Mouse (Mus musculus) midbrain, embryonic 12.5 days (tissue): ENCODE results near the gene Ywhag. TPM values are rescaled to one million over a fixed set of nuclear protein-coding genes. Genes with fewer than 3 reads are reported as not detected.
A peak's percentile ranks its signal among the peaks of the same experiment; 100 is the strongest.

ENCODE experiments used
- ATAC-seq: fragments of 200-750 bp; cut with Nextera tagmentation; 2 replicates; pipeline ENCODE4 v1.8.0; 2017; ENCODE audit warnings: low read depth, moderate TSS enrichment, moderate library complexity; ENCODE audit not compliant: low FRiP score
- H3K27ac ChIP-seq: fragments of 300-500 bp; sonication (generic); replicated peaks from 2 replicates; pipeline ENCODE4 v1.5.1; 2016; ENCODE audit warnings: mild to moderate bottlenecking
- H3K27me3 ChIP-seq: fragments of 300-500 bp; sonication (generic); 2 replicates; pipeline ENCODE4 v1.6.1; 2016; ENCODE audit warnings: mild to moderate bottlenecking
- H3K36me3 ChIP-seq: fragments of 300-500 bp; sonication (generic); 2 replicates; pipeline ENCODE4 v1.6.1; 2016
- H3K4me1 ChIP-seq: fragments of 300-500 bp; sonication (generic); 2 replicates; pipeline ENCODE4 v1.6.1; 2016
- H3K4me2 ChIP-seq: fragments of 300-500 bp; sonication (generic); replicated peaks from 2 replicates; pipeline ENCODE4 v1.6.1; 2016; ENCODE audit warnings: mild to moderate bottlenecking, moderate library complexity
- H3K4me3 ChIP-seq: fragments of 300-500 bp; sonication (generic); 2 replicates; pipeline ENCODE4 v1.5.1; 2016; ENCODE audit warnings: mild to moderate bottlenecking
- H3K9ac ChIP-seq: fragments of 300-500 bp; sonication (generic); replicated peaks from 2 replicates; pipeline ENCODE4 v1.6.1; 2016; ENCODE audit warnings: mild to moderate bottlenecking, moderate library complexity
- H3K9me3 ChIP-seq: fragments of 300-500 bp; sonication (generic); 2 replicates; pipeline ENCODE4 v1.6.1; 2016; ENCODE audit warnings: mild to moderate bottlenecking
- WGBS: fragments of 180-500 bp; shearing (Covaris S2); methylation state at CpG from one replicate; pipeline ENCODE4 v1.1.7; 2016; 5-methylcytosine and 5-hydroxymethylcytosine counted together
- polyA plus RNA-seq: library from polyadenylated mRNA; unstranded; fragments of >200 nt; fragmentation: Nextera tagmentation; extraction: Ambion mirVana; gene quantifications from 2 replicates; pipeline ENCODE4 v1.2.1, GENCODE M21; 2016

Ywhag gene
- polyA plus RNA-seq, 1 experiment from 2014 or later = 457 TPM

DNA sequence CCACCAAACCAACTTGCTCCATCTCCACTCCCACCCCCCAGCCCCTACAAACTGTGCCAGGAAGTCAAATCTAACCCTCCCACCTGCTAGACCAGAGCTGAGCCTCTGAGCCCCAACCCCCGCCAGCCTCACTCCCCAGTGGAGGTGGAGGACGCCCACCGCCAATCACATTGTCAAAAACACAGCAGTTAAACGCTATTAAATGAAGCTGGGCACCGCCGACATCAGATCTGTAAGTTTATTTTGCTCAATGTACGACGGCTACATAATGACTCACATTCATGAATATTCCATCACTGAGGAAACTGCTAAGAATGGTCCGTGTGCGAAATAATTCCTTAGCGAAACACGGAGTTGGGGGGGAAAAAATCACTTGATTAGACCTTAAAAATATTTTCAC lies 26.2 kb downstream of the Ywhag start:
- ATAC-seq = no peak
- H3K9ac ChIP-seq = no peak overlapping the region
- no peak overlapping the region for H3K4me2 ChIP-seq
- no peak overlapping the region for H3K27ac ChIP-seq
- no peaks in the 10 kb centered on the region for H3K27me3 ChIP-seq
- H3K9me3 ChIP-seq = no peaks in the 10 kb centered on the region
- H3K4me1 ChIP-seq = peaks cover 27% of the 10 kb centered on the region
- no peak overlapping the region for H3K4me3 ChIP-seq
- H3K36me3 ChIP-seq = peaks cover 65% of the 10 kb centered on the region
- 84% methylated on average over 12 of the region's 12 CpGs for WGBS

DNA sequence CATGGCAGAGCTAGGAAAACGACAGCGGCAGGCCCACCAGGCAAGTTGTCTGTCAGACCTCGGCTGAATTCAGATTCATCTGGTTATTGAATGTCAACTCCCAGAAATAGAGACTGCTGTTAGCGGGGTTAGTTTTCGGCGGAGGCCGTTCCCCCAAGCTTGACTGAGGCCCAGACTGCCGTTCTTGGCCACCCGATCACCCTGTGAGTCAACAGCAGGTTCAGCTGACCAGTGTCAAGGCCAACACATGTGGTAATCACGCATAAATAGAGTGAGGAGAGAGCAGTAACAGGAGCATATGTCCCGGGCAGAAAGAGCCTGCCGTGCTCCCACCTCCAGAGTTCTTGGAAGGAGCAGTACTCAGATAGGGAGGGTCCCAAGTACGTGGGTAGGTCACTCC lies 27.2 kb downstream of the Ywhag start:
- peaks cover 31% of the 10 kb centered on the region for H3K4me1 ChIP-seq
- H3K4me3 ChIP-seq = no peak overlapping the region
- no peaks in the 10 kb centered on the region for H3K27me3 ChIP-seq
- 87% methylated on average over 13 of the region's 13 CpGs for WGBS
- no peak overlapping the region for H3K4me2 ChIP-seq
- H3K27ac ChIP-seq = no peak overlapping the region
- H3K9ac ChIP-seq = no peak overlapping the region
- no peaks in the 10 kb centered on the region for H3K9me3 ChIP-seq
- peaks cover 58% of the 10 kb centered on the region for H3K36me3 ChIP-seq
- ATAC-seq = no peak

DNA sequence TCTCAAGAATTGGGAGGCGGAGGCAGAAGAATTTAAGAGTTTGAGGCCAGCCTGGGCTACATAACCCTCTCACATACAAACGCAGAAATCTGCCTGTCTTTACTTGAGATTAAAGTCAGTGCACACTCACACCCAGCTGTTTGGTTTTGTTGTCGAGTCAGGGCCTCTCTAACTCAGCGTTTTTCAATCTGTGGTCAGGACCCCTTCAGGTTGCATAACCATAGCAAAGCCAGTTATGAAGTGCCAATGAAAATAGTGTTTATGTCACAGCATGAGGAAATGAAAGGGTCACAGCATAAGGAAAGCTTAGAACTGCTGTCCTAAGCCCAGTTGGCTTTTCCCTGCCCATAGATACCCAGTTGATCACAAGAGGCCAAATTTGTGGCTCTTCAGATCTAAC lies 27.6 kb downstream of the Ywhag start:
- no peak overlapping the region for H3K9ac ChIP-seq
- no peak overlapping the region for H3K4me2 ChIP-seq
- no peak overlapping the region for H3K27ac ChIP-seq
- peaks cover 54% of the 10 kb centered on the region for H3K36me3 ChIP-seq
- no peak for ATAC-seq
- H3K4me3 ChIP-seq = no peak overlapping the region
- WGBS = 89% methylated on average over 4 of the region's 4 CpGs
- no peaks in the 10 kb centered on the region for H3K27me3 ChIP-seq
- H3K4me1 ChIP-seq = peaks cover 31% of the 10 kb centered on the region
- H3K9me3 ChIP-seq = no peaks in the 10 kb centered on the region

DNA sequence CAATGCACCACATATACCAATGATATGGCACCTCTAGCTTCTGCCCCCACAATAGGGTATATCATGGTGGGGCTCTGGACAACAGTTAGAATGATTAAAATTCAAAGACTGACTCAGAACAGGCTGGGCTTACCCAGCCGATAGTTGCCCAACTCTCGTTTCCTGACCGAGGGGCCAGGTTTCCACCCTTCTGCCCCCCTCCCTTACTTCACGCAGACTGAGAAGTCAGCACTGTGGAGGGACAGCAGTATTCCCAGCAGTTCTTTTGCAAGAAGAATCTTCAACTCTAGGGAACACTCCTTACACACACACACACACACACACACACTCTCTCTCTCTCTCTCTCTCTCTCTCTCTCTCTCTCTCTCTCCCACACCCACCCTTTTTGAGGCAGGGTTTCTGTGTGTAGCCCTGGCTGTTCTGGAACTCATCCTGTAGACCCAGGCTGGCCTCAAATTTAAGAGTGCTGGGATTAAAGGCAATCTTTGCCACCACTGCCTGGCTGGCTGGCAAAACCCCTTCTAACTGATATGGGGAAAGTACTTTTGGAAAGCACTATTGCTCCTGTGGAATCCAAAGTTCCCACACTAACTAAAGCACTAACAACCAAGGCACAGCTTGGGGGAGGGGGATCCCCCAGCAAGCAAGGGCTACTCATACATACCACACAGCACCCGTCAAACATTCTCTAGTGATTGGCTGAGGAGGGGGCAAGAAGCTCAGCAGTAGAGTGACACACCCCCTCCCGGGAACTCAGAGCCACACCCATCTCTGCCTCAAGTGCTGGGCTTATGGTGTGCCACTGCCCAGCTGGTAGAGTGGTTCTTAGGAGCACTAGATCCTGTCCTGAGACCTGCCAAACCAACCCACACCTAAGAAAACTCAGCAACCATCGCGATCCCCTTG lies 28.8 kb downstream of the Ywhag start:
- H3K4me1 ChIP-seq = peaks cover 31% of the 10 kb centered on the region
- no peak overlapping the region for H3K4me2 ChIP-seq
- H3K27me3 ChIP-seq = no peaks in the 10 kb centered on the region
- no peak for ATAC-seq
- 59% methylated on average over 8 of the region's 8 CpGs for WGBS
- H3K9me3 ChIP-seq = no peaks in the 10 kb centered on the region
- H3K9ac ChIP-seq = no peak overlapping the region
- H3K36me3 ChIP-seq = peaks cover 42% of the 10 kb centered on the region
- no peak overlapping the region; the same call in 1 of the 2 replicates for H3K27ac ChIP-seq
- no peak overlapping the region for H3K4me3 ChIP-seq

DNA sequence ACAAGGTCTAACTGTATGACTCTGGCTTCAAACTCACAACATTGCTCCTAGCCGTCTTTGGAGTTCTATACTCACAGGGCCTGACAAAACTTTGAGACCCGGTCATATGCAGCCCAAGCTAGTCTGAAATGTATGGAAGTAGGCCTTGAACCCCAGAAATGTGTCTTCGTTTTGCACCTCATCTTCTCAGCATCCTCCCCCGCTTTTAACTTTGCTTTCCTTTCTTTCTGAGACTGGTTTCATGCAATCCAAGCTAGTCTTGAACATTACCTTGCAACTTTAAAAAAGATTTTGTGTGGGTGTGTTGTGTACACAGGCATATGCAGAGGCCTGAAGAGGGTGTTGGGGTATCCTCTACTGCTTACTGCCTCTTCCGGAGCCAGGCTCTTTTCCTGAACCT lies 30.2 kb downstream of the Ywhag start:
- H3K4me3 ChIP-seq = no peak overlapping the region
- peak overlapping the region; percentile 66 for H3K4me2 ChIP-seq
- peaks cover 31% of the 10 kb centered on the region for H3K4me1 ChIP-seq
- WGBS = 66% methylated on average over 5 of the region's 5 CpGs
- no peak for ATAC-seq
- no peak overlapping the region; the same call in 1 of the 2 replicates for H3K9ac ChIP-seq
- H3K36me3 ChIP-seq = peaks cover 28% of the 10 kb centered on the region
- H3K9me3 ChIP-seq = no peaks in the 10 kb centered on the region
- H3K27ac ChIP-seq = peak overlapping the region; percentile 84
- H3K27me3 ChIP-seq = no peaks in the 10 kb centered on the region

DNA sequence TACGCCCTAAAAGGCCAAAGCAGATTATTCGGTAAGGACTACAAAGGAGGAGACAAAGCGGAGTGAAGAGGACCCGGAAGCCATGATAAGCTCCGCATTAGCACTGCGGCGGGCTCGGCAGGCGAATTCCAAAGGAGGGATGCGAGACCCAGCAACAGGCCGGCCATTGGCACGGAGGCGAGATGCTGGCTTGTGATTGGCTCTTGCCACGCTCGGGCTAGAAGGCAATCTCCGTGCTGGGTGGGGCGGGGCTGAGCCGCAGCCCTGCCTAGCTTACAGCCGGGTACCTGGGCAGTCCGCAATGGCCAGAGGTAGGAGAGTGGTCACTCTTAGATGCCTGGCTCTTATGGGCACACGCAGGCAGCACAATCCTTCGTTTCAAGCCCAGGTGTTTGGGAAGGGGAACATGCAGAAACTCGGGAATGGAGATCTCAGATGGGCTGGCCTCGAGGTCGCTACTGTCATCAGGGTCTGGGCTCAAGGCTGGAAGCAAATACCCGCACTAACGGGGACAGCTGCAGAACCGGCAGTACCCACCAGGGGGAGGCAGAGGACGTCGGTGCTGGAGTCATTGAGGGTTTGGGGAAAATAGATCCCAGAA lies 30.8 kb downstream of the Ywhag start:
- 1% methylated on average over 30 of the region's 30 CpGs for whole genome bisulfite sequencing
- Histone ChIP-seq H3K4me2 (peak overlapping the region; percentile 66), H3K9me3 (no peaks in the 10 kb centered on the region), H3K4me3 (peak overlapping the region; percentile 41), H3K27ac (peak overlapping the region; percentile 84), H3K9ac (peak overlapping the region; percentile 49), H3K36me3 (peaks cover 22% of the 10 kb centered on the region), H3K27me3 (no peaks in the 10 kb centered on the region), H3K4me1 (peaks cover 31% of the 10 kb centered on the region)
- ATAC-seq = peak; percentile 96

DNA sequence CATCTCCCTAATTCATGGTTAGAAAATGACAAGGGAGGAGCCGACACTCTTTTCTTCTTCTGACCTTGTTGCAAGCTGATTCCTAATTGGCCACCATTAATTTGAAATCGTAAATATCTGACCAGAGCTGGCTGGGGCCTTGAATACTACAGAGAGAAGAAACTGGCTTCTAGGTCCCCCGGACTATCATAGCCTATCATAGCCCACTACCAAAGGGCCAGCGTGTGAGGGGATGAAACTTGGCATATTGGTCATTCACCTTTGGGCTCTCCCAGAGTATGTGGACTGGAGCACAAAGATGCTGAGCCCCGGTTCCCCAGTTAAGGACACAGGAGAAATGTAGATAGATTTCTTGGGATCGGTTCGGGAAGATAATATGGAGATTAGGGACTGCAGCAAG lies 31.4 kb downstream of the Ywhag start:
- ATAC-seq = peak; percentile 35
- H3K4me1 ChIP-seq = peaks cover 27% of the 10 kb centered on the region

DNA sequence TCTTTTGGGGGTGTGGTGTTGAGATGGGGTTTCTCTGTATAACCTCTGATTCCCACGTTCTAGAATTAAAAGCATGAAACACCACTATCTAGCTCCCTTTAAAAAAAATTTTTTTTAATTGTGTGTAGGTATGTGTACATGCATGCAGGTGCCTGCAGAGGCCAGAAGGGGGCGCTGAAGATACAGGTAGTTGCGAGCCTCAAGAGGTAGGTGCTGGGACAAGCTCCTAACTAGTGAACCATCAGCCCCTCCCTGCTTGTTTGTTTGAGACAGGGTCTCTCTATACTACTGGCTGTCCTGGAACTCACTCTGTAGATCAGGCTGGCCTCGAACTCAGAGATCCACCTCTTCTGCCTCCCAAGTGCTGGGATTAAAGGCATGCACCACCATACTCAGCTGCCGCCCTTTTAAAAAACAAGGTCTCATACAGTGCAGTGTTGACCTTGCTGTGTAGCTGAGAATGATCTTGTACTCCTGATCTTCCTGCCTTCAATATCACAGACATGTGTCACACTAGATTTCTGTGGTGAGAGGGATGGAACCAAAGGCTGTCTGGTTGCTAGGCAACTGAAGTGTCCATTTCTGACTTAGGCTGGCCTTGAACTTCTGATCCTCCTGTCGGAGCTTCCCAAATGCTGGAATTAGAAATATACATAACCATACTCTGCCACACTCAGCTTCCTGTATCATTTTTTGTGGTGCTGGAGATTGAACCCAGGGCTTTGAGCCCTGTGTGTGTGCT lies 32.9 kb downstream of the Ywhag start:
- Histone ChIP-seq H3K4me1 (peaks cover 21% of the 10 kb centered on the region; the same call in 1 of the 2 replicates), H3K9me3 (no peaks in the 10 kb centered on the region), H3K27ac (no peak overlapping the region), H3K9ac (no peak overlapping the region), H3K36me3 (peaks cover 1% of the 10 kb centered on the region; the same call in 1 of the 2 replicates), H3K27me3 (no peaks in the 10 kb centered on the region), H3K4me3 (no peak overlapping the region), H3K4me2 (no peak overlapping the region)
- whole genome bisulfite sequencing = 70% methylated on average over 6 of the region's 6 CpGs
- ATAC-seq = no peak

More for the DNA sequence above, 31.4 kb downstream of the Ywhag start:
- H3K27me3 ChIP-seq = no peaks in the 10 kb centered on the region
- H3K9ac ChIP-seq = peak overlapping the region; percentile 49; the same call in 1 of the 2 replicates
- H3K4me3 ChIP-seq = peak overlapping the region; percentile 41
- 21% methylated on average over 7 of the region's 7 CpGs for WGBS
- H3K4me2 ChIP-seq = peak overlapping the region; percentile 66
- peak overlapping the region; percentile 84 for H3K27ac ChIP-seq
- H3K36me3 ChIP-seq = peaks cover 16% of the 10 kb centered on the region
- no peaks in the 10 kb centered on the region for H3K9me3 ChIP-seq

DNA sequence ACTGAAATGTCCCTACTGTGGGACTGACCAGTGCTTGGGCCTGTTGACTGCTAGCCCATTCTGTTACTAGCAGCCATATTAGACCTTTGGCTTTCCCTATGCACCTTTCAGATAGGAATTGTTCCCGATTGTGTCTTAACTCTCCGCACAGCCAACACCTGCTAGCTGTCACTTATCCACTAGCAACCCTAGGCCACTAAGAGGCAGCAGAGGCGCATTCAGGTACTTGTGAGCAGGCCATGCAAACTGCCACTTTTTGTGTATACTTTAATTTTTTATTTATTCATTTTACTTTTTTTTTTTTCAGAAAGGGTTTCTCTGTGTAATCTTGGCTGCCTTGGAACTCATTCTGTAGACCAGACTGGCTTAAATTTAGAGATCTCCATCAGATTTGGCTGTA lies 33.7 kb downstream of the Ywhag start:
- Histone ChIP-seq H3K4me3 (no peak overlapping the region), H3K27ac (no peak overlapping the region), H3K4me2 (no peak overlapping the region), H3K9me3 (no peaks in the 10 kb centered on the region), H3K9ac (no peak overlapping the region), H3K36me3 (no peaks in the 10 kb centered on the region), H3K4me1 (peaks cover 18% of the 10 kb centered on the region; the same call in 1 of the 2 replicates), H3K27me3 (no peaks in the 10 kb centered on the region)
- no peak for ATAC-seq
- 81% methylated on average over 3 of the region's 3 CpGs for WGBS

DNA sequence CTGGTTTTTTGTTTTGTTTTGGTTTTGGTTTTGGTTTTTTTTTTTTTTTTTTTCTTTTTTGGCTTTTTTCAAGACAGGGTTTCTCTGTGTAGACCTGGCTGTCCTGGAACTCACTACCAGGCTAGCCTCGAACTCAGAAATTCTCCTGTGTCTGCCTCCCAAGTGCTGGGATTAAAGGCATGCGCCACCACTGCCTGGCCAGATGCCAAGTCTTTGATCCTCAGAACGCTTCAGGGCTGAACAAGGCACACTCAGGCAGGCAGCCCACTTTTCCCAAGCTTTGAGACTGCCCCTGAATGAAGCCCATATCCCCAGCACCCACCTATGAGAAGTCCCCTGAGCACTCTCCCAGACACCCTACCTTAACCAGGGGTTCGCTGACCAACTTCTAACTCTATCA lies 34.6 kb downstream of the Ywhag start:
- WGBS = 58% methylated on average over 4 of the region's 4 CpGs
- Histone ChIP-seq H3K36me3 (no peaks in the 10 kb centered on the region), H3K9me3 (no peaks in the 10 kb centered on the region), H3K4me1 (peaks cover 13% of the 10 kb centered on the region; the same call in 1 of the 2 replicates), H3K27ac (no peak overlapping the region), H3K27me3 (no peaks in the 10 kb centered on the region), H3K9ac (no peak overlapping the region), H3K4me3 (no peak overlapping the region), H3K4me2 (no peak overlapping the region)
- no peak for ATAC-seq

DNA sequence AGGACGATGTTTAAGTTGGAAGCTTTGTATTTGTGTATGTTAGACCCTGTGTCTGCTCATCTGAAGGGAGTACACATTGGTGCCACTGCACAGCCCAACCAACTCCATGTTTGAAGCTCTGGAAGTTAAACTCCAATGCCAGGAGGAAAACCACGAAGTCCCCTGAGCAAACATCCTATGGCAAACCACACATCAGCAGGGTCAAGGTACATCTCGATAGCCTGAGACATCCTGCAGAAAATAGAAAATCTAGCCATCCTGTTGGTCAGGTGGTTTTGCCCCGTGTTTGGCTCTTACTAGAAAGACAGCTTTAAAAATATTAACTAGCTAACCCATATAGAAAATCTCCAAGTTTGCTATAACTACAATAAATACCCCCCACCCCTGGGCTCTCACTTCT lies 35.4 kb downstream of the Ywhag start:
- Histone ChIP-seq H3K36me3 (no peaks in the 10 kb centered on the region), H3K9me3 (no peaks in the 10 kb centered on the region), H3K4me1 (peaks cover 10% of the 10 kb centered on the region; the same call in 1 of the 2 replicates), H3K27me3 (no peaks in the 10 kb centered on the region), H3K27ac (no peak overlapping the region), H3K4me2 (no peak overlapping the region), H3K9ac (no peak overlapping the region), H3K4me3 (no peak overlapping the region)
- WGBS = 76% methylated on average over 4 of the region's 4 CpGs
- ATAC-seq = no peak

DNA sequence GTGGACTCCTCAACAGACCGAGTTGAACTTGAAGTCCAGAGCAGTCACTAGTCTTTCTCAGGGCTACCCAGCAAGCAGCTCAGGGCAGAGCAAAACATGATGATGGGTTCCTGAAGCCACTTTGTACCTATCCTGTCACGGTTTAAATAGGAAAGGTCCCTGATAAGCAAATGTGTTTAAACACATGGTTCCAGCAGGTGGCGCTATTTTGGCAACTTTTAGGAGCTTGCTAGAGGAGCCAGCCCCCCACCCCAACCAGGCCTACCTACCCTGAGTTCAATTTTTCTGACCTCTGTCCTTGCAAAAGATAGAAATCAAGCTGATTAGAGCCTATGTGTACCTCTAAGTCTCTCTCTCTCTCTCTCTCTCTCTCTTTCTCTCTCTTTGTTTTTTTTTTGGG lies 36.4 kb downstream of the Ywhag start:
- Histone ChIP-seq H3K9me3 (no peaks in the 10 kb centered on the region), H3K4me2 (no peak overlapping the region), H3K4me3 (no peak overlapping the region), H3K36me3 (no peaks in the 10 kb centered on the region), H3K27ac (no peak overlapping the region), H3K27me3 (no peaks in the 10 kb centered on the region), H3K4me1 (0 out of 2 replicates have a peak, but pooled peaks cover 3% of the 10 kb centered on the region), H3K9ac (no peak overlapping the region)
- WGBS = 14% methylated on average over 3 of the region's 3 CpGs
- ATAC-seq = no peak
